Mouse (Mus musculus): ENCODE results near the gene Xkr7.

Xkr7 gene

GRCm38 (mm10) chr2:153033545-153034230 is 2.0 kb downstream of the Xkr7 start:
- DNase-seq: no peak

- no peak for DNase-seq
Measured at GRCm38 (mm10) chr2:153036690-153037089, 5.0 kb downstream of the Xkr7 start.

GRCm38 (mm10) chr2:153043886-153044285 is 12.2 kb downstream of the Xkr7 start:
- no peak for DNase-seq

- DNase-seq: no peak
Measured at GRCm38 (mm10) chr2:153045884-153046299, 14.2 kb downstream of the Xkr7 start.

- no peak for DNase-seq
Measured at GRCm38 (mm10) chr2:153047828-153048465, 16.3 kb downstream of the Xkr7 start.

DNA sequence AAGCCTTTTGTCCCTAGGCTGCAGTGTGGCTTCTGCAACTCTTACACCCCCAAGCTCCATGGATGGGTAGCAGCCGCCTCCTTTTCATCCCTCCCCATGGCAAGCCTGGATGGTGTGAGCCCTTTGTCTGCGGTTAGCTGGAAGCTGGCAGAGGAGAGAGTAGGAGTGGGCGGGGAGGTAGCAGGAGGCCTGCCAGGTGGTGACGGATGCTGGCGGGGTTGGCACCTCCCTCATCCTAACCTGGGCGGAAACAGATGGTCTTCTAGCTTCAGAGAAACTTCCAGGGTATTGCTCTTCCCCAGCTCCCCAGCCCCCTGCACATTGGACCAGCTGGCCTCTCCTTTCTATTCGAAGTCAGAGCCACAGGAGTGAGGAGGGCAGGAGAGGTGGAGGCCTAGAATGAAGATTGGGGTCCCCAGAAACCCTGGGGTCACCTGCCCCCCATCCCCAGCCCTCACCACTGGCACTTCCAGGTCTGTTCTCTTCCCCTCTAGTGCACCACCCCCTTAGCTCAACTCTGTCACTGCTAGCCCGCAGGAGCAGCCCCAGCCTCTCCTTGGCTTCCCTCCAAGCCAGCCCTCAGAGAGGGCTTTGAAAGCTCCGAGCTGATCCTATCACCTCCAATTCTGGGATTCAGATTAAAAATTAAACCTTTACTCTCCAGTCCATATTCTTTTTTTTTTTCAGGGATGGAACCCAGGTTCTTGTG is 17.8 kb downstream of the Xkr7 start:
- DNase-seq: no peak

- DNase-seq: no peak
Measured at GRCm38 (mm10) chr2:153049997-153050358, 18.3 kb downstream of the Xkr7 start.

DNA sequence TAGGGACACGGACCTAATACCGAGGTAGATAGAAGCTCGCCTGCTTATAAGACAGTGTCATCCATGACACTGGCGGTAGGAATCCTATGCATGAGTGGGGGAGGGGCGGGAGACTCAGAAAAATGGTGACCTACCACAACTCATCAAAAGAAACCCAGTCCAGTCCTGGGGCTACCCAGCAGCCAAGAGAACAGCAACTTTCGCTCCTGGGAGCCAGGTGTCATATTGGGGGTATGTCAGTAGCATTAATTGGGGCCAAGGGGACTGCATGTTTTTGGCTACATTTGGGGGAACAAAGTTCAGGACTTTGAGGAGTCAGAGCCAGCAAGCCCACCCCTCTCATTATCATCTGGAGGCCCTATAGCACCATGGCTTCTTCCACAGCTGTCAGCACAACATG is 19.4 kb downstream of the Xkr7 start:
- no peak for DNase-seq

GRCm38 (mm10) chr2:153051537-153051936 is 19.9 kb downstream of the Xkr7 start:
- no peak for DNase-seq

GRCm38 (mm10) chr2:153052700-153053351 is 21.2 kb downstream of the Xkr7 start:
- no peak for DNase-seq

DNA sequence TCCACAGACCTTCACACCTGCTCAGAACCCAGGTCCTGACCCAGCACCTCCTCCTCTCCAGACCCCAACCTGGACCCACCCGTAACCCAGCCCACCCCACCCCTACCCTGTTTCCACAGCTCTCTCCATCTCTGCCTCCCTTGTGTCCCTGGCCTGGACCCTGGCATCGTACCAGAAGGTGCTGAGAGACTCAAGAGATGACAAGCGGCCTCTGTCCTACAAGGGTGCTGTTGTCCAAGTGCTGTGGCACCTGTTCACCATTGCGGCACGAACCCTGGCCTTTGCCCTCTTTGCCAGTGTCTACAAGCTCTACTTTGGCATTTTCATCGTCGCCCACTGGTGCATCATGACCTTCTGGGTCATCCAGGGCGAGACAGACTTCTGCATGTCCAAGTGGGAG is 22.2 kb downstream of the Xkr7 start:
- no peak for DNase-seq

GRCm38 (mm10) chr2:153055270-153055920 is 23.7 kb downstream of the Xkr7 start:
- no peak for DNase-seq

- no peak for DNase-seq
Measured at GRCm38 (mm10) chr2:153058365-153058764, 26.7 kb downstream of the Xkr7 start.

DNA sequence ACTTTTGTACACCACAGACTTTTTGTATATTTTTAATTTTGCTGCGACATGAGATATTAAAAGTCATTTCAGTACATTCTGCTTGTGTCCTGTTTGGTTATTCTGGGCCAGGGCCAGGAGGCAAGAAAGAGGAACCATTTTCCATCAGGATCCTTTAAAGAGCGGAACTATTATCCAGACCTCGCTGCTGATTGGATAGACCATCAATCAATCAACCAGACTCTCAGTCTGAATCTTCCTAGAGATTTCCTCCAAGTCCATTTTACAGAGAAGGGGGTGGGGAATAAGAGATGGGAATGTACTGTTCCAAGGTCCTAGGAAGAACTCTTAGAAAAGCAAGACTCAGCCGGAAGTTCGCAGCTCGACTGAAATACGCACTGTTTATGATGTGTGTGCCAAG is 28.6 kb downstream of the Xkr7 start:
- DNase-seq: no peak

- DNase-seq: no peak
Measured at GRCm38 (mm10) chr2:153063394-153063793, 31.7 kb downstream of the Xkr7 start.

DNA sequence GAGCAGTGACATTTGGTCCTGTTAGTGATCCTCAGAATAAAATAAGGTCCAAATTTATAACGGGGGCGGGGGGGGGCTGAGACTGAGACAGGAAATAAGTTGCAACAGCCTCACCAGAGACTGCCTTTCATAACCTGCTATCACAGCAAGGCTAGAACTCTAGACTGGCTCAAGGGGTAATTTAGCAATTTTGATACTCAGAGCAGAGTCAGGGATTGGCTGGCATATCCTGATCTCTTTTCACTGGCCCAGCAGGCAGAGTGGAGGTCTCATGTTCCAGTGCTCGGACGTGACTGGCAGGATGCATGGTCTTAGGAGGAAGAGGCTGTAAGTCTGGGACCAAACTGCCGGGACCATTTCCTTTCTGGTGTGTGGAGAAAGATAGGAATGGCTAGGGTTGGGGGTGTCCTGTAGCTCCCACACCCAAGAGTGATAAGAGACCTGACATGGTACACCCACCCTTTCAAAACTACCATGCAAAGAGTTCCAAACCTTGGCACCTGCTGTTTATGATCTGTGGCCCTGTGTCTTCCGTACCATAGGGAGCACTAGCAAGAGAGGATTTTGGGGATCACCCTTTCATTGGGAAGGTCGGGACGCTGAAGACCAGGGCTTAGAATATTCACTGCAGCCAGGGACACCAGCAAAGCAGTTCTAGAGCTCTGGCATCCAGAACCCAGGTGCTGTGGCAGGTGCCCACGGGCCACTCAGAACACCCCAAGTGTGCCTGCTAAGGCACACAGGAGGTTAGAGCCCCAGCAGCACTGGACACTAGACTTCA is 32.7 kb downstream of the Xkr7 start:
- peak; percentile 93 for DNase-seq

DNA sequence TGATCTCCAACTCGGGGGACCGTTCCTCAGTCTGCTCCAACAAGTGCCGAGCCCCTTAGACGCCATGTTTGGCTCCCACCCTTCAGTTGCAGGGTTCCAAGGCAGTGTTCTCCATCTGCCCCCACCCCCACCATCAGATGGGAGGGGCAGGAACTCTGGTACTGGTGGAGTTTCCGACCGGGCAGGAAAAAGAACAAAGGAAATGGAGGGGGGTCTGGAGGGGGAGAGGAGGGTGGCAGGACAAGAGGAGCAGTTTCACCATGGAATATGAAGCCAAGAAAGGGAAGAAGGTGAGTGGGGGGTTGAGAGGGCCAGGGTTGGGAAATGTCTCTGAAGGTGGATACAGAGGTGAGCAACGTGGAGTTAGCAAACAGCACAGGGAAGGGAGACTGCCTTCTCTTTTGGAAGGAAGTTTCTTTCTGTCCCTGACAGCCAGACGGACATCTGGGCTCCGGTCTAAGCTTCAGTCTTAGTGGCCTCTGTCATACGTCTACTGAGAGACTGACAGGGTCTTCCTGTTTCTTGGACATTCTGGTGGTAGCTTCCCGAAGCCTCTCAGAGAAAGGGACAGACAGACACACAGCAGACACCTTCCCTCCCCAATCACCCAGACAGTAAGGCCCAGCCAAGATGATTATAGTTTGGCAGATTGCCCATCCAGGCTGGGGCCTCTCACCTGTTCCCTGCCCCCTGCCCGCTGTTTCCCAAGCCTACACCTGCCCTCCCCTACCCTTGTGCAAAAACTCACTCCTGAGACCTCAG is 34.3 kb downstream of the Xkr7 start, which contains the start of gene Ccm2l:
TSS of gene Ccm2l (plus strand) at position 209 of the 762 bp plus-strand sequence.
- peak; percentile 99 for DNase-seq

- peak; percentile 88 for DNase-seq
Measured at GRCm38 (mm10) chr2:153066991-153067390, 35.3 kb downstream of the Xkr7 start.

DNA sequence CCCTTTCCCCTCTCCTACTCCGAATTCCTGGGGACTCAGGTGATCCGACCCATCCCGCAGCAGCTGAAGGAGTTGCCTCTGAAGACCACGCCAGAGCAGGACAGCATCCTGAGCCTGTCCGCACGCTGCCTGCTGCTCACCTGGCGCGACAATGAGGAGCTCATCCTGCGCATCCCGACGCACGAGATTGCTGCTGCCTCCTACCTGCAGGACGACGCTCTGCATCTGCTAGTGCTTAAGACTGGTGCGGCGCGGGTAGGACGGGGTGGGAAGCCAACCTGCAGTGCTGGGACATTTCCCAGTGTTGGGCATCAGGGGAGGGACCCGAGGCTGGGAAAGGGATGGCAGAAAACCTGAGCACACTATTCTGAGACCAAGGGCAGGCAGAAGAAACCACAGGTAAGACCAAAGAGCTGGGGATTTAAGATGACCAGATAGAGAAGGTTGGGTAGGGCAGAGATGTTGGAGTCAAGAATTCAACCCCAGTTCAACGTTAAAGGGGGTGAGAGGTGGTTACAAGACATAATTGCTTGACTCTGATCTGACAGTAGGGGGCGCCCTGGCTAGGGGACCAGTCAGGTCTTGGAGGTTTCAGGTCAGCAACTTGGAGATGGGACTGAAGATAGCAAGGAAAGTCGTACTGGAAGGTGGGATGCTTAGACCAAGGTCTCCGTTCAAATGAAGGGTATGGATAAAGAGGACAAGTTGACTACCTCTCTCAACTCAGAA is 39.3 kb downstream of the Xkr7 start:
- DNase-seq: no peak

- DNase-seq: peak; percentile 89
Measured at GRCm38 (mm10) chr2:153071491-153072184, 40.0 kb downstream of the Xkr7 start.

All from heart, adult 11 months (tissue).